Mouse (Mus musculus): ENCODE measurements around the gene Ecd. TPM values are rescaled to one million over a fixed set of nuclear protein-coding genes. Genes with fewer than 3 reads are reported as not detected.
"Not testable (repeated sequence)": the region's sequence is repeated elsewhere in the genome, so short reads cannot be mapped to it uniquely, and the experiment has no call there.

Ecd gene
- total RNA-seq, 2 experiments from 2014 or later, result 34.9 to 35.5 TPM

- DNase-seq, result no peak
These were observed 23.7 kb downstream of the Ecd start for GRCm38 (mm10) chr14:20324196-20324595.

- peak in 1 of 2 experiments; percentile 22 for DNase-seq
These were observed 28.5 kb downstream of the Ecd start for GRCm38 (mm10) chr14:20319420-20319819.

DNA sequence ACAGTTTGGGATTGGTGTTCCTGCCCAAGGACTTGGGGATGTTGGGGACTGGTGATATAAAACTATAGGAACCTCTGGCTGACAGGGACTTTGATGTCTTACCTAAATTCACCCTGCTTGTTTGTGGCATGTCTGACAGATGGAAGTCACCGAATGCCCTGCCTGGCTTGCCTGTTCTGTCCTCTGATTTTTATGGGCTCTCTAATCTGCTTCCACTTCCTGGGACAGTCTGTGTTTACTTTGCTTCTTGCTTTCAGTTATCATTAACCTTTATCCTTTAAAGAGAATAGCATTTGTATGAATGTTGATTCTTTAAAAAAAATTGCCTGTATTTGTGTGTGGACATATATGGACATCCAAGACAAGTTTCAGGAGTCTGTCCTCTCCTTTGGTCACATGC lies 32.8 kb downstream of the Ecd start:
- no peak for DNase-seq

DNA sequence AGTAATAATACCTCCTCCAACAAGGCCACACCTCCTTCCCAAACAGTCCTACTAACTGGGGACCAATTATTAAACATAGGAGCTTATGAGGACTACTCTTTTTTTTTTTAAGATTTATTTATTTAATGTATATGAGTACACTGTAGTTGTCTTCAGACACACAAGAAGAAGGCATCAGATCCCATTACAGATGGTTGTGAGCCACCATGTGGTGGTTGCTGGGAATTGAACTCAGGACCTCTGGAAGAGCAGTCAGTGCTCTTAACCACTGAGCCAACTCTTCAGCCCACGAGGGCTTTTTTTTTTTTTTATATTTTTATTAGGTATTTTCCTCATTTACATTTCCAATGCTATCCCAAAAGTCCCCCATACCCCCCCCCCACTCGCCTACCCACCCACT lies 42.8 kb downstream of the Ecd start:
- DNase-seq, result not testable (repeated sequence)

DNA sequence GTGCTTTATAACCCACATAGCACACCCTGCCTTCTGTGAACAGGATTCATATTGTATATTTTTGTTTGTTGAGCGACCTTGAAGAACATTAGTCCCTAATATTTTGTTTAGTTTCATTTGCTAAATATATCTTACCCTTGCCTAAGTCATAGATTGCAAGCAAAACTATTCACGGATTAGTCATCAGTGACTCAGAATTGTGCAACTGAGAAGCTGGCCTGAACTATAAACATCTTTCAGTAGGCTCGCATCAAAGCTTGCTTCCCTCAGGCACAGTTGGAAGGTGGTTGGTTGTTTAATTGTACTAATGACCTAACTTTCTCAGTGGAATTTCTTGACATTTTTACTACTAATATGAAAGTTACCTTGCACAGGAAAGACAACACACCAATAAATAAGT lies 49.8 kb downstream of the Ecd start:
- DNase-seq, result no peak

DNA sequence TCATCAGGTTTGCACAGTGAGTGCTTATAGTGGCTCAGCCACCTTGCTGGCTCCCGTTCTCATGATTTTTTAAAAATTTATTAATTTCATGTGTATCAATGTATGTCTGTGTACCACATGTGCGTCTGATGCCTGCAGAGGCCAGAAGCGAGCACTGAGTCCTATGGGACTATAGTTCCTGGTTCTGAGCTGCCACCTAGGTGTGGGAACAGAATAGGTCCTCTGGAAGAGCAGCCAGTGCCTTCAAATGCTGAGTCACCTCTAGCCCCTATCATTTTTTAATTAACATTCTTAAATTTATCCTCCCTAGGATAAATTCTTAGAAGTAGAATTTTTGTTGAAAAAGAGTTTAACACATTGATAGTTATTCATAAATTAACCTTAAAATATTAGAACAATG lies 50.3 kb downstream of the Ecd start:
- DNase-seq, result no peak

GRCm38 (mm10) chr14:20294947-20295346 lies 53.0 kb downstream of the Ecd start:
- no peak for DNase-seq

DNA sequence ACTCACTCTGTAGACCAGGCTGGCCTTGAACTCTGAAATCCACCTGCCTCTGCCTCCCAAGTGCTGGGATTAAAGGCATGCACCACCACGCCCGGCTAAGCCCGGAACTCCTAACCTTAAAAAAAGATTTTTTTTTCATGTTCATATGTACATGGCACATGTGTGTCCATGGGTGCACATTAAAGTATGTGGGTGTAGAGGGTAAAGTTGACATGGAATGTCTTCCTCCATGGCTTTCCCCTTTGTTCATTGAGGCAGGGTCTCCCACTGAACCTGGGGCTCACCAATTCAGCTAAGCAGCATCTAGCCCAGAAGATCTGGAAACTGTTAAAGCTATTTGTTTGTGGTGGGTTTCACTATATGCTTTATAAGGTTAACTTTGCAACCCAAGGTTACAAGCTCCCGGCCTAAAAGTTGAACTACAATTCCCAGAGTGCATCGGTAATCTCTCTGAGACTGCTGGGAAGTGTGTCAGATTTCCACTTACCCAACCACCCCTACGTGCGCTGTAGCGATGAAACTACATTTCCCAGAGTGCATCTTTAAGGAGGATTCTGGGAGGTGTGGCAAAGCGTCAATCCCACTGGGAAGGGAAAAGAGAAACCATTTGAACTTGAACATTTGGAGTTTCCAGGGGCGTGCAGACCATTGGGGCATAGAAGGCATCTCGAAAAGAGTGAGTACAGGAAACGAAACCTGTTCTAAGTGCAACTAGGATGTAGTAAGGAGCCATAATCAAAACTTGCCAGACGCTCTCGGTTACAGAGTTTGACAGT lies 53.6 kb downstream of the Ecd start, which contains the start of gene Nudt13:
Nudt13 (plus strand) TSS at position 581 of the 776 bp plus-strand sequence.
- DNase-seq, result peak; percentile 80 to 86

DNA sequence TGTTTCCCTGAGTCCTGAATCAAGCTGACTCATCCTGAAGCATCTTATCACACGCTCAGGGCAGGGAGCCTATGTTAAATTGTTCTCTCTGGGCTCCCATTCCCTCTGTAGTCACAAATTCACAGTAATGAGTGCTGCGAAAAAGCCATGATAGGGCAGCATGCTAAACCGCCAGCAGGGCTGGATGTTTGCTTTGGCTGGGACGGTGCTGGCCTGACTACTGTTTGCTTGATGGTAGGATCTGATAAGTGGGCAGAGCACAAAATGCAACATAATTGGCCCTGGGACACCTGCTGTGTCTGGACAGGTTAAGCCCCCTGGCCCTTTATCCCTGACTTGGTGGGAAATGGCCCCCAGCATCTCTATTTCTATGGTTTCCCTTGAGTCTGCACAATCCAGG lies 56.5 kb downstream of the Ecd start:
- DNase-seq, result no peak

Other genes starting within 250 kb of the Ecd start
- 1 to 10 TPM; 6.0 to 6.2 TPM for gene Saysd1, start 209.6 kb downstream of the Ecd start, total RNA-seq (2021)
- under 1 TPM; 0.25 to 0.38 TPM for gene Kcnk5, start 166.3 kb downstream of the Ecd start, total RNA-seq (2021)
- gene Kcnk16, start 78.9 kb downstream of the Ecd start, total RNA-seq (2021), result not detected
- 10 to 100 TPM; 21.7 to 22.9 TPM for gene Nudt13, start 53.4 kb downstream of the Ecd start, total RNA-seq (2021)
- gene Fam149b, start within 50 bp of the Ecd start, total RNA-seq (2021), result 10 to 100 TPM; 50.8 to 53.1 TPM
- 10 to 100 TPM; 24.8 to 25.0 TPM for gene Dnajc9, start 40.8 kb upstream of the Ecd start, total RNA-seq (2021)
- gene Mrps16, start 45.5 kb upstream of the Ecd start, total RNA-seq (2021), result 10 to 100 TPM; 34.0 to 37.4 TPM
- 1 to 10 TPM in 1 of 2 experiments, under 1 TPM in 1; 0.75 to 2.4 TPM for gene Cfap70, start 104.1 kb upstream of the Ecd start, total RNA-seq (2021)
- 10 to 100 TPM; 68.0 to 69.7 TPM for gene Anxa7, start 132.0 kb upstream of the Ecd start, total RNA-seq (2021)
- gene Mss51, start 148.8 kb upstream of the Ecd start, total RNA-seq (2021), result 1 to 10 TPM; 1.3 to 1.5 TPM
- 100 to 1,000 TPM; 306 to 322 TPM for gene Ppp3cb, start 198.5 kb upstream of the Ecd start, total RNA-seq (2021)

Measured in layer of hippocampus, postnatal 36 days (tissue).